Mouse (Mus musculus): ENCODE data around the gene Ltbp3. TPM values are rescaled to one million over a fixed set of nuclear protein-coding genes. Genes with fewer than 3 reads are reported as not detected.

Ltbp3 gene
- polyA plus RNA-seq (2012; rRNA removed): 35.8 and 40.4 TPM in 2 replicates

GRCm38 (mm10) chr19:5740320-5741317 lies at the start of gene Ltbp3:
Gene Ltbp3, plus strand, starts transcription at chr19:5740904.

GRCm38 (mm10) chr19:5704163-5704800 lies 36.4 kb upstream of the Ltbp3 start, which contains the start of gene Kcnk7:
Gene Kcnk7, plus strand, starts transcription at chr19:5704367.

GRCm38 (mm10) chr19:5725767-5726515 lies 14.8 kb upstream of the Ltbp3 start, which contains the start of gene Ehbp1l1:
Gene Ehbp1l1, minus strand, starts transcription at chr19:5726317.

GRCm38 (mm10) chr19:5729444-5729815 lies 11.3 kb upstream of the Ltbp3 start, which contains the start of gene Fam89b:
Gene Fam89b, minus strand, starts transcription at chr19:5729653.

DNA sequence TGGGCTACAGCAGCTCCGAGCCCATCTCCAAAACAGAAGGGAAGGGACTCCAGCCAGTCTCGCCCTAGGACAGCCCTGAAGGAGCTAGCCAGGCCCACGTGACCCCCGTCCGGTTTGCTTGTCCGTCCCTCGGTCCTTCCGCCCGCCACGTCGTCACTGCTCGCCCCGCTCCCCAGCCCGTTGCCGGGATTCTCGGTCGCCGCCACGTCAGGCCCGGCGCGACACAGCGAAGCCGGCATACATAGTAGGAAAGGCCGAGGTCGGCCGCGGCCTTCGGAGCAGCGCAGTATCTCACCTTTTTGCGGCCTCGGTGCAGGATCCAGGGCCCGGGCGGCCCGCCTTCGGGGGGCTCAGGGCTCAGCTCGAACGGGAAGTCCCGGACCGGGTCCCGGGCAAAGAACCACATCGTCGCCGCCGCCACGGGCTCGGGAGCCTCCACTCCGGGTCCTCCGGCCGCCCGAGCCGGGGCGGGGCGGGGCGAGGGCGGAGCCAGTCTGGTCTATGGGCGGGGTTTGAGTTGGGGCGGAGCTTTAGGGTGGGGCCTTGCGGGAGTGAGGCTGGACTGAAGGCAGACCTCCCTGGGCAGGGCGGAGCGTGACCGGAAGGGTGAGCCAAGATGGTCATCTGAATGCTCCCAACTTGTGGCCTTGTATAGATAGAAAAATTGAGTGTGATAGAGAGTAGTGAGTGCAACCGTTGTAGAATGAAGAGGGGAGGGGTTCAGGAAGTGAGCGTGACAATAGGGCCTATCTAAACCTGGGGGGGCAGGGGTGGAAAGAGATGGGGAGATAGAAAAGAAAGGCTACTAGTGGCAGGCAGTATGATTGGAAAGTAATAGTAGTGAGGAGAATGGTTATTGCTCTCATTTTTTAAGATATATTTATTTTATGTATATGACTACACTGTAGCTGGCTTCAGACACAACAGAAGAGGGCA lies 30.5 kb downstream of the Ltbp3 start, which contains the start of gene Scyl1:
Gene Scyl1 (minus strand): TSS at position 495 of the 936 bp plus-strand sequence.

Other genes with a start within 250 kb of the Ltbp3 start
- 0.14 TPM in 1 of 2 replicates, not detected in the other for gene 1700020D05Rik, start 237.1 kb upstream of the Ltbp3 start, polyA plus RNA-seq (2012; rRNA removed)
- 1.4 and 3.3 TPM in 2 replicates for gene Snx32, start 230.4 kb upstream of the Ltbp3 start, polyA plus RNA-seq (2012; rRNA removed)
- 15.5 and 19.7 TPM in 2 replicates for gene Ovol1, start 180.3 kb upstream of the Ltbp3 start, polyA plus RNA-seq (2012; rRNA removed)
- 7.9 and 8.8 TPM in 2 replicates for gene Ap5b1, start 172.9 kb upstream of the Ltbp3 start, polyA plus RNA-seq (2012; rRNA removed)
- gene Rnaseh2c, start 139.0 kb upstream of the Ltbp3 start, polyA plus RNA-seq (2012; rRNA removed): 33.0 and 50.2 TPM in 2 replicates
- 16.5 and 19.2 TPM in 2 replicates for gene Kat5, start 130.7 kb upstream of the Ltbp3 start, polyA plus RNA-seq (2012; rRNA removed)
- gene Rela, start 103.4 kb upstream of the Ltbp3 start, polyA plus RNA-seq (2012; rRNA removed): 51.2 and 52.1 TPM in 2 replicates
- 17.8 and 23.9 TPM in 2 replicates for gene Sipa1, start 77.2 kb upstream of the Ltbp3 start, polyA plus RNA-seq (2012; rRNA removed)
- 39.8 and 46.6 TPM in 2 replicates for gene Map3k11, start 52.2 kb upstream of the Ltbp3 start, polyA plus RNA-seq (2012; rRNA removed)
- 72.3 and 74.8 TPM in 2 replicates for gene Pcnx3, start 52.0 kb upstream of the Ltbp3 start, polyA plus RNA-seq (2012; rRNA removed)
- 5.6 and 9.1 TPM in 2 replicates for gene Kcnk7, start 36.5 kb upstream of the Ltbp3 start, polyA plus RNA-seq (2012; rRNA removed)
- 38.0 and 41.9 TPM in 2 replicates for gene Ehbp1l1, start 14.6 kb upstream of the Ltbp3 start, polyA plus RNA-seq (2012; rRNA removed)
- gene Fam89b, start 11.3 kb upstream of the Ltbp3 start, polyA plus RNA-seq (2012; rRNA removed): 90.2 and 136 TPM in 2 replicates
- gene Scyl1, start 30.5 kb downstream of the Ltbp3 start, polyA plus RNA-seq (2012; rRNA removed): 40.1 and 44.5 TPM in 2 replicates
- 9.3 and 10.0 TPM in 2 replicates for gene Frmd8, start 134.4 kb downstream of the Ltbp3 start, polyA plus RNA-seq (2012; rRNA removed)
- 9.7 and 9.8 TPM in 2 replicates for gene Slc25a45, start 136.9 kb downstream of the Ltbp3 start, polyA plus RNA-seq (2012; rRNA removed)
- gene Tigd3, start 153.2 kb downstream of the Ltbp3 start, polyA plus RNA-seq (2012; rRNA removed): 0.19 and 0.25 TPM in 2 replicates
- 29.4 and 29.7 TPM in 2 replicates for gene Dpf2, start 172.1 kb downstream of the Ltbp3 start, polyA plus RNA-seq (2012; rRNA removed)
- gene Cdc42ep2, start 183.9 kb downstream of the Ltbp3 start, polyA plus RNA-seq (2012; rRNA removed): 7.8 and 8.0 TPM in 2 replicates
- 14.8 and 18.1 TPM in 2 replicates for gene Pola2, start 223.3 kb downstream of the Ltbp3 start, polyA plus RNA-seq (2012; rRNA removed)
- gene Slc22a20, start 245.2 kb downstream of the Ltbp3 start, polyA plus RNA-seq (2012; rRNA removed): not detected in 2 replicates